Mouse (Mus musculus) kidney, embryonic 15.5 days (tissue): ENCODE results near the gene Fbxo28. TPM values are rescaled to one million over a fixed set of nuclear protein-coding genes. Genes with fewer than 3 reads are reported as not detected.

Experiments used
- ATAC-seq: fragments of 200-750 bp; cut with Nextera tagmentation; replicated peaks from 2 replicates; pipeline ENCODE4 v1.8.0; 2017; ENCODE audit warnings: moderate TSS enrichment; ENCODE audit not compliant: low FRiP score
- H3K27ac ChIP-seq: fragments of 300-500 bp; sonication (generic); 2 replicates; pipeline ENCODE4 v1.5.1; 2015; ENCODE audit warnings: mild to moderate bottlenecking, inconsistent platforms
- H3K27me3 ChIP-seq: fragments of 300-500 bp; sonication (generic); 2 replicates; pipeline ENCODE4 v1.6.1; 2015; ENCODE audit warnings: inconsistent platforms
- H3K36me3 ChIP-seq: fragments of 300-500 bp; sonication (generic); 2 replicates; pipeline ENCODE4 v1.6.1; 2015; ENCODE audit warnings: inconsistent platforms
- H3K4me1 ChIP-seq: fragments of 300-500 bp; sonication (generic); 2 replicates; pipeline ENCODE4 v1.6.1; 2015; ENCODE audit warnings: inconsistent platforms
- H3K4me2 ChIP-seq: fragments of 300-500 bp; sonication (generic); 2 replicates; pipeline ENCODE4 v1.6.1; 2015; ENCODE audit warnings: moderate library complexity, mild to moderate bottlenecking, inconsistent platforms
- H3K4me3 ChIP-seq: fragments of 300-500 bp; sonication (generic); replicated peaks from 2 replicates; pipeline ENCODE4 v1.5.1; 2015; ENCODE audit warnings: mild to moderate bottlenecking, inconsistent platforms
- H3K9ac ChIP-seq: fragments of 300-500 bp; sonication (generic); 2 replicates; pipeline ENCODE4 v1.6.1; 2015; ENCODE audit warnings: mild to moderate bottlenecking, inconsistent platforms
- H3K9me3 ChIP-seq: fragments of 300-500 bp; sonication (generic); replicated peaks from 2 replicates; pipeline ENCODE4 v1.6.1; 2016; ENCODE audit warnings: inconsistent platforms
- WGBS: fragments of 180-500 bp; shearing (Covaris S2); methylation state at CpG from one replicate; pipeline ENCODE4 v1.1.7; 2015; ENCODE audit warnings: mixed read lengths; 5-methylcytosine and 5-hydroxymethylcytosine counted together
- polyA plus RNA-seq: library from polyadenylated mRNA; unstranded; fragments of >200 nt; fragmentation: Nextera tagmentation; extraction: Ambion mirVana; gene quantifications from 2 replicates; pipeline ENCODE4 v1.2.1, GENCODE M21; 2015

Fbxo28 gene
- polyA plus RNA-seq: 18.1 and 18.4 TPM in 2 replicates

DNA sequence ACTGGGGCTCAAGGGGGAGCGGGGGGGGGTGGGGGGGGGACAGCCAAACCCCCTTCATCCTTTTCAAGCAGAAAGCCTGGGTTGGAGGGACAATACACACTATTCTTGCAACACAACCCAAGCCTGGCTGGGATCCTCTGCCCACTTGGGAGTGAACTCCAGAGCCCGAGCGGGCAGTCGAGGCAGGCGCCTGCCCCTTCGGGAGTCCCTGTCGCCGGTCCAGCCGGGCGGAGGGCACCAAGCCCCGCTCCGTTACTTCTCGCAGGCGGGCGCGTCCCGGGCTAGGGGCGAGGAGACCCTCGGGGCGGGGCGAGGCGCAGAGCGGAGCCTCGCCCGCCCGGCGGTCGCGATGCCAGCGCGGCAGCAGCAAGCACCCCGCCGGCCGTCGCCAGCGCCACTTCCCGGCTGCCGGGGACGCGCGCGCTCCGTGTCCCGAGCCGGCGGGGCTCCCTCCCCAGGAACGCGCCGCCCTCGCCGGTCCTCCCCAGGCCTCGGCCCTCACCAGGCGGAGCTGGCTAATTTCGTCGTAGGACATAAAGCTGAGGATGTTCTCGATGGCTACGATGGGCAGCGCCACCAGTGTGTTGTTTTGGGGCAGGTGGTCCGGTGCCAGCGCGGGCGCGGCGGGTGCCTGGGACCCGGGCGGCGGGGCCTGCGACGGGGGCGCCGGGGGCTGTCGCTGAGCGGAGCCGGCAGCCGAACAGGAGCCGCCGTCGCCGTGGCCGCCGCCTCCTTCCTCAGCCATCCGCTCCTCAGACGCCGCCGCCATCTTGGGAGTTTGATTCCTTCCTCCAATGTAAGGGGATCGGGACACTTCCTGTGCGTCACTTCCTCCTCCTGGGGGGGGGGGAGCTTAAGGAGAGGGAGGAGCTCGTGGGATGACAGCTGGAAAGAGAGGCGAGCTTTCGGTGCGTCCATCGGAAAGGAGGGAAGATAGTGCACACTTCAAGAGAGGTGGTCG, at the start of gene Fbxo28:
TSS of gene Fbxo28 (minus strand) at position 809 of the 961 bp plus-strand sequence.
- H3K9me3 ChIP-seq: no peaks in the 10 kb centered on the region
- no peaks in the 10 kb centered on the region for H3K27me3 ChIP-seq
- peaks cover 17% of the 10 kb centered on the region for H3K4me1 ChIP-seq
- under 1% methylated on average over 92 of the region's 93 CpGs for WGBS
- H3K27ac ChIP-seq: peak within 1 kb of the TSS; percentile 85
- H3K4me2 ChIP-seq: peak within 1 kb of the TSS; percentile 69
- peaks cover 8% of the 10 kb centered on the region; the same call in 1 of the 2 replicates for H3K36me3 ChIP-seq
- peak; percentile 97 for ATAC-seq
- H3K4me3 ChIP-seq: peak within 1 kb of the TSS; percentile 100
- H3K9ac ChIP-seq: peak within 1 kb of the TSS; percentile 99

GRCm38 (mm10) chr1:182388729-182389128, 47.3 kb upstream of the Fbxo28 start:
- no peak for ATAC-seq
- no peak overlapping the region for H3K4me2 ChIP-seq
- H3K27me3 ChIP-seq: no peaks in the 10 kb centered on the region
- H3K4me1 ChIP-seq: 0 out of 2 replicates have a peak, but pooled peaks cover 4% of the 10 kb centered on the region
- no peak overlapping the region for H3K4me3 ChIP-seq
- WGBS: 38% methylated on average over 4 of the region's 4 CpGs
- H3K9ac ChIP-seq: no peak overlapping the region
- H3K9me3 ChIP-seq: no peaks in the 10 kb centered on the region
- H3K27ac ChIP-seq: peak overlapping the region; percentile 13; the same call in 1 of the 2 replicates
- H3K36me3 ChIP-seq: no peaks in the 10 kb centered on the region

DNA sequence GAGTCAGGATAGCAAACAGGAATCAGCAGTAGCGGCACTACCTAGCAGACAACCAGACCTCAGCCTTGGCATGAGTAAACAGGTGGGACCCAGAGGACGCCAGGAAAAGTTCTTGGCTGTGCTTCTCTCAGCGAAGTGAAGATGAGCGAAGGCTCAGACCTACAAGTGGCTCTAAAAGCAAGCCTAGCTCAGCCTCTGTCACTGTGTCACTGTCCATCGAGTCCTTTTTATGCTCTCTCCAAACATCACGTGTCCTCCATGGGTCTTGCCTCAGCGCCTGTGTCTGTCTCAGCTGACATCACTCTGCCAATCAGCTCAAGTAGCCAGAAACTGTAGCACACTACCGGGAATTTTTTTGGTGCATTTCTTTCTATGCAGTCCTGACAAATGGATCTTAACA, 45.0 kb upstream of the Fbxo28 start:
- Histone ChIP-seq H3K27me3 (no peaks in the 10 kb centered on the region), H3K4me1 (0 out of 2 replicates have a peak, but pooled peaks cover 4% of the 10 kb centered on the region), H3K9me3 (no peaks in the 10 kb centered on the region), H3K4me2 (no peak overlapping the region), H3K27ac (no peak overlapping the region), H3K4me3 (no peak overlapping the region), H3K9ac (no peak overlapping the region), H3K36me3 (no peaks in the 10 kb centered on the region)
- 85% methylated on average over 8 of the region's 8 CpGs for WGBS
- no peak for ATAC-seq

GRCm38 (mm10) chr1:182383096-182383495, 41.7 kb upstream of the Fbxo28 start:
- ATAC-seq: no peak
- H3K9ac ChIP-seq: no peak overlapping the region
- no peaks in the 10 kb centered on the region for H3K36me3 ChIP-seq
- H3K9me3 ChIP-seq: no peaks in the 10 kb centered on the region
- no peak overlapping the region for H3K4me3 ChIP-seq
- no peaks in the 10 kb centered on the region for H3K4me1 ChIP-seq
- no peaks in the 10 kb centered on the region for H3K27me3 ChIP-seq
- no peak overlapping the region for H3K27ac ChIP-seq
- WGBS: 72% methylated on average over 9 of the region's 9 CpGs
- no peak overlapping the region for H3K4me2 ChIP-seq

- Histone ChIP-seq H3K27ac (no peak overlapping the region), H3K36me3 (no peaks in the 10 kb centered on the region), H3K4me3 (no peak overlapping the region), H3K4me2 (no peak overlapping the region), H3K4me1 (no peaks in the 10 kb centered on the region), H3K27me3 (no peaks in the 10 kb centered on the region), H3K9me3 (no peaks in the 10 kb centered on the region), H3K9ac (no peak overlapping the region)
- 75% methylated on average over 3 of the region's 3 CpGs for WGBS
- ATAC-seq: no peak
Measured at GRCm38 (mm10) chr1:182381327-182381726, 39.9 kb upstream of the Fbxo28 start.

- no peaks in the 10 kb centered on the region for H3K4me1 ChIP-seq
- H3K27me3 ChIP-seq: no peaks in the 10 kb centered on the region; the same call in 1 of the 2 replicates
- no peak for ATAC-seq
- WGBS: 83% methylated on average over 7 of the region's 7 CpGs
- H3K4me2 ChIP-seq: no peak overlapping the region
- H3K27ac ChIP-seq: no peak overlapping the region
- no peaks in the 10 kb centered on the region for H3K9me3 ChIP-seq
- no peak overlapping the region for H3K9ac ChIP-seq
- no peaks in the 10 kb centered on the region for H3K36me3 ChIP-seq
- H3K4me3 ChIP-seq: no peak overlapping the region
Measured at GRCm38 (mm10) chr1:182380683-182381082, 39.3 kb upstream of the Fbxo28 start.

- Histone ChIP-seq H3K36me3 (no peaks in the 10 kb centered on the region), H3K9me3 (no peaks in the 10 kb centered on the region), H3K4me3 (no peak overlapping the region), H3K27me3 (peaks cover 7% of the 10 kb centered on the region; the same call in 1 of the 2 replicates), H3K4me1 (no peaks in the 10 kb centered on the region), H3K27ac (no peak overlapping the region), H3K4me2 (no peak overlapping the region), H3K9ac (no peak overlapping the region)
- no peak for ATAC-seq
- WGBS: 87% methylated on average over 7 of the region's 7 CpGs
Measured at GRCm38 (mm10) chr1:182378876-182379275, 37.4 kb upstream of the Fbxo28 start.

DNA sequence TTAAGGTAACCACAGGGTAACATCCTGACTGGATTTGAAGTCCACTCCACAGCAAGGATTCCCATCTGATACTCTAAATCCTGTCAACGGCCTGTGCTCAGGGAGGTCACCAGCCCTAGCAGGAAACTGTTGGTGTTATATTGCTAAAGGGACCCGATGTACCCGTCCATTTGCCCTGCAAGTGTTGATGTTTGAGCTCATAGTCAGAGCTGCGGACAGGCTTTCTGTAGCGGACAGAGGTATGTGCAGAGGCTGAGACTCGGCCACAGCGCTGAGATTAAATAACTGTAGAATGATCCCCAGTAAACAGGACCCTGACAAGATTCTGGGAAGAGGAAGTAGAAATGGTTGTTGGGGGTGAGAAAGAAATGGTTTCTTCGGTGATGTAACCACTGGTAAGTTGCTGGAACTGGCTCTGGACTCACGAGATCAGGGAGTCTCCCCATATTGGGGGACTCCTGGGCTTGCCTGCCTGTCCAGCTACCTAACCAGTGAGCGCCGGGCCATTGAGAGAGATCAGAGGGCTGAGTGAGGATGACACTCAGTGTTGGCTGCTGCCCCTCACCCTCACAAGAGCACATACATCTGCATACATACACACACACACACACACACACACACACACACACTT, 36.9 kb upstream of the Fbxo28 start:
- ATAC-seq: no peak
- no peaks in the 10 kb centered on the region for H3K9me3 ChIP-seq
- no peak overlapping the region for H3K9ac ChIP-seq
- WGBS: 67% methylated on average over 11 of the region's 11 CpGs
- H3K4me3 ChIP-seq: no peak overlapping the region
- peaks cover 9% of the 10 kb centered on the region; the same call in 1 of the 2 replicates for H3K27me3 ChIP-seq
- no peaks in the 10 kb centered on the region for H3K4me1 ChIP-seq
- H3K36me3 ChIP-seq: no peaks in the 10 kb centered on the region
- H3K4me2 ChIP-seq: no peak overlapping the region
- no peak overlapping the region for H3K27ac ChIP-seq

DNA sequence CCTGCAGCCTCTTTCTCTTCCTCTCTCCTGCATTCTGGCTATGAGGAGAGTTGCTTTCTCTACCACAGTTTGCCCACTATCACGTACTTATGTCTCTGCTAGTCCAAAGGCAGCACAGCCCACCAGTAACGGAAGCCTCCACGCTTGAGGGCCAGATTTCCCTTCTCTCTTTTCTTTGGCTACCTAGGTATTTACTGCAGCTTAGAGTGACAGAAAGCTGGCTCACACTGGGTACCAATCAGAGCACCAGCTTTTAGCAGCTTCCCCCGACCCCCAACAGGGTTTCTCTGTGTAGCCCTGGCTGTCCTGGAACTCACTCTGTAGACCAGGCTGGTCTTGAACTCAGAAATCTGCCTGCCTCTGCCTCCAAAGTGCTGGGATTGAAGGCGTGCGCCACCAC, 36.1 kb upstream of the Fbxo28 start:
- H3K27me3 ChIP-seq: peaks cover 9% of the 10 kb centered on the region; the same call in 1 of the 2 replicates
- ATAC-seq: no peak
- H3K4me1 ChIP-seq: no peaks in the 10 kb centered on the region
- WGBS: 86% methylated on average over 6 of the region's 6 CpGs
- no peak overlapping the region for H3K9ac ChIP-seq
- no peak overlapping the region for H3K27ac ChIP-seq
- H3K9me3 ChIP-seq: no peaks in the 10 kb centered on the region
- H3K4me2 ChIP-seq: no peak overlapping the region
- no peaks in the 10 kb centered on the region for H3K36me3 ChIP-seq
- no peak overlapping the region for H3K4me3 ChIP-seq

GRCm38 (mm10) chr1:182376826-182377225, 35.4 kb upstream of the Fbxo28 start:
- H3K4me1 ChIP-seq: no peaks in the 10 kb centered on the region
- no peak overlapping the region for H3K4me3 ChIP-seq
- no peak overlapping the region for H3K9ac ChIP-seq
- H3K27ac ChIP-seq: no peak overlapping the region
- ATAC-seq: no peak
- no peaks in the 10 kb centered on the region for H3K9me3 ChIP-seq
- WGBS: 92% methylated on average over 7 of the region's 7 CpGs
- H3K36me3 ChIP-seq: no peaks in the 10 kb centered on the region
- no peak overlapping the region for H3K4me2 ChIP-seq
- H3K27me3 ChIP-seq: peaks cover 9% of the 10 kb centered on the region; the same call in 1 of the 2 replicates

- no peak overlapping the region for H3K4me3 ChIP-seq
- no peak overlapping the region for H3K9ac ChIP-seq
- no peak overlapping the region for H3K4me2 ChIP-seq
- no peaks in the 10 kb centered on the region for H3K36me3 ChIP-seq
- WGBS: 37% methylated on average over 8 of the region's 8 CpGs
- H3K27ac ChIP-seq: no peak overlapping the region
- H3K9me3 ChIP-seq: no peaks in the 10 kb centered on the region
- peaks cover 9% of the 10 kb centered on the region; the same call in 1 of the 2 replicates for H3K27me3 ChIP-seq
- no peak for ATAC-seq
- H3K4me1 ChIP-seq: no peaks in the 10 kb centered on the region
Measured at GRCm38 (mm10) chr1:182376221-182376620, 34.8 kb upstream of the Fbxo28 start.

DNA sequence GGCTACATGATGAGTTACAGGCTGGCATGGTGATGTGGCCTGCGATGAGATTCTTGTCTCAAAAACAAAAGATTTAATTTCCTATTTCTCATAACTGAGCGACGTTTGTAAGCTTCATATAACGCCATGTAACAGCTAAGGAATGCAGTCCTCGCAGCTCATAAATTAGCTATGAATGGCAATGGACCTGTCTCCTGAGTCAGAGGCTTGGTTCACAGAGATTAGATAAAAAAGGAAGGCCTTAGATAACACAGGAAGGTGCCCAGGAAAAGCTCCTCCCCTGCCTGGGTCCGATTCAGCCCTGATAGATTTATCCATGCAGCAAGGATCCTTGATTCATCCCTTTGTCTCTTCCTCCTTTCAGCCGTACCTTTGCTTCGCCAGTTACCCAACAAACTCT, 30.5 kb upstream of the Fbxo28 start:
- WGBS: 74% methylated on average over 8 of the region's 8 CpGs
- H3K4me2 ChIP-seq: no peak overlapping the region
- H3K4me1 ChIP-seq: peaks cover 13% of the 10 kb centered on the region
- H3K36me3 ChIP-seq: no peaks in the 10 kb centered on the region
- H3K4me3 ChIP-seq: no peak overlapping the region
- H3K27me3 ChIP-seq: peaks cover 9% of the 10 kb centered on the region; the same call in 1 of the 2 replicates
- no peak for ATAC-seq
- H3K27ac ChIP-seq: no peak overlapping the region
- no peak overlapping the region for H3K9ac ChIP-seq
- no peaks in the 10 kb centered on the region for H3K9me3 ChIP-seq
